Mouse (Mus musculus): Measurements from ENCODE around the gene Ubap1l. TPM values are rescaled to one million over a fixed set of nuclear protein-coding genes. Genes with fewer than 3 reads are reported as not detected.
A peak's percentile ranks its signal among the peaks of the same experiment; 100 is the strongest.

Ubap1l gene
- total and polyA plus RNA-seq, 2 experiments: 0.12 to 0.18 TPM

GRCm38 (mm10) chr9:65386373-65387140 is 25.7 kb downstream of the Ubap1l start:
- Histone ChIP-seq H3K27ac (replicated peaks; ENCODE audit: insufficient read depth, low read depth, low read length) (no peak overlapping the region), H3K27me3 (ENCODE audit: control insufficient read depth, insufficient read depth, low read length) (peaks cover 7% of the 10 kb centered on the region; the same call in 1 of the 2 replicates), H3K79me2 (ENCODE audit: control insufficient read depth, insufficient read depth, low read length) (no peaks in the 10 kb centered on the region), H3K9ac (ENCODE audit: low read depth, low read length) (no peak overlapping the region), H3K4me3 (ENCODE audit: insufficient read depth, low read depth, low read length) (no peak overlapping the region), H3K4me1 (ENCODE audit: control insufficient read depth, insufficient read depth, low read length) (no peaks in the 10 kb centered on the region), H3K36me3 (ENCODE audit: control insufficient read depth, insufficient read depth, low read length) (no peaks in the 10 kb centered on the region)
- 75% methylated on average over 8 of the region's 8 CpGs for WGBS
- TF ChIP-seq CTCF (IDR thresholded peaks at IDR 0.05; ENCODE audit: low read depth, low read length) (no peak), POLR2A (IDR thresholded peaks at IDR 0.05; ENCODE audit: extremely low read depth, insufficient read depth, low read length) (no peak)
- no peak for DNase-seq (ENCODE audit: extremely low read depth, low read depth, low spot score)

- Histone ChIP-seq H3K36me3 (ENCODE audit: control insufficient read depth, insufficient read depth, low read length) (no peaks in the 10 kb centered on the region), H3K4me1 (ENCODE audit: control insufficient read depth, insufficient read depth, low read length) (peaks cover 11% of the 10 kb centered on the region; the same call in 1 of the 2 replicates), H3K9ac (ENCODE audit: low read depth, low read length) (no peak overlapping the region), H3K27ac (replicated peaks; ENCODE audit: insufficient read depth, low read depth, low read length) (no peak overlapping the region), H3K27me3 (ENCODE audit: control insufficient read depth, insufficient read depth, low read length) (peaks cover 7% of the 10 kb centered on the region; the same call in 1 of the 2 replicates), H3K4me3 (ENCODE audit: insufficient read depth, low read depth, low read length) (peak overlapping the region; percentile 37; the same call in 1 of the 2 replicates), H3K79me2 (ENCODE audit: control insufficient read depth, insufficient read depth, low read length) (no peaks in the 10 kb centered on the region)
- TF ChIP-seq CTCF (IDR thresholded peaks at IDR 0.05; ENCODE audit: low read depth, low read length) (no peak), POLR2A (IDR thresholded peaks at IDR 0.05; ENCODE audit: extremely low read depth, insufficient read depth, low read length) (no peak)
- 15% methylated on average over 95 of the region's 96 CpGs for WGBS
- DNase-seq (ENCODE audit: extremely low read depth, low read depth, low spot score): no peak
These were observed 30.1 kb downstream of the Ubap1l start for GRCm38 (mm10) chr9:65390752-65391612.

GRCm38 (mm10) chr9:65391613-65391964 is 30.7 kb downstream of the Ubap1l start, which contains the start of gene Kbtbd13:
Gene Kbtbd13 (minus strand): TSS chr9:65391652.
- H3K36me3 ChIP-seq (ENCODE audit: control insufficient read depth, insufficient read depth, low read length): no peaks in the 10 kb centered on the region
- WGBS: 27% methylated on average over 8 of the region's 8 CpGs
- H3K27me3 ChIP-seq (ENCODE audit: control insufficient read depth, insufficient read depth, low read length): peaks cover 7% of the 10 kb centered on the region; the same call in 1 of the 2 replicates
- H3K79me2 ChIP-seq (ENCODE audit: control insufficient read depth, insufficient read depth, low read length): no peaks in the 10 kb centered on the region
- DNase-seq (ENCODE audit: extremely low read depth, low read depth, low spot score): peak; percentile 42
- H3K4me3 ChIP-seq (ENCODE audit: insufficient read depth, low read depth, low read length): peak within 1 kb of the TSS; percentile 37; the same call in 1 of the 2 replicates
- H3K9ac ChIP-seq (ENCODE audit: low read depth, low read length): no peak within 1 kb of the TSS
- TF ChIP-seq POLR2A (IDR thresholded peaks at IDR 0.05; ENCODE audit: extremely low read depth, insufficient read depth, low read length): no peak
- TF ChIP-seq CTCF (IDR thresholded peaks at IDR 0.05; ENCODE audit: low read depth, low read length): no peak
- no peak within 1 kb of the TSS for H3K27ac ChIP-seq (replicated peaks; ENCODE audit: insufficient read depth, low read depth, low read length)
- peaks cover 11% of the 10 kb centered on the region; the same call in 1 of the 2 replicates for H3K4me1 ChIP-seq (ENCODE audit: control insufficient read depth, insufficient read depth, low read length)

- Histone ChIP-seq H3K27me3 (ENCODE audit: control insufficient read depth, insufficient read depth, low read length) (peaks cover 7% of the 10 kb centered on the region; the same call in 1 of the 2 replicates), H3K27ac (replicated peaks; ENCODE audit: insufficient read depth, low read depth, low read length) (no peak overlapping the region), H3K4me1 (ENCODE audit: control insufficient read depth, insufficient read depth, low read length) (peaks cover 11% of the 10 kb centered on the region; the same call in 1 of the 2 replicates), H3K79me2 (ENCODE audit: control insufficient read depth, insufficient read depth, low read length) (no peaks in the 10 kb centered on the region), H3K36me3 (ENCODE audit: control insufficient read depth, insufficient read depth, low read length) (no peaks in the 10 kb centered on the region), H3K9ac (ENCODE audit: low read depth, low read length) (no peak overlapping the region), H3K4me3 (ENCODE audit: insufficient read depth, low read depth, low read length) (no peak overlapping the region)
- TF ChIP-seq POLR2A (IDR thresholded peaks at IDR 0.05; ENCODE audit: extremely low read depth, insufficient read depth, low read length) (no peak), CTCF (IDR thresholded peaks at IDR 0.05; ENCODE audit: low read depth, low read length) (peak; percentile 82)
- WGBS: 6% methylated on average over 6 of the region's 6 CpGs
- DNase-seq (ENCODE audit: extremely low read depth, low read depth, low spot score): peak; percentile 91
These were observed 32.0 kb downstream of the Ubap1l start for GRCm38 (mm10) chr9:65392638-65393364.

GRCm38 (mm10) chr9:65393606-65394005 is 32.8 kb downstream of the Ubap1l start:
- Histone ChIP-seq H3K27me3 (ENCODE audit: control insufficient read depth, insufficient read depth, low read length) (peaks cover 9% of the 10 kb centered on the region; the same call in 1 of the 2 replicates), H3K27ac (replicated peaks; ENCODE audit: insufficient read depth, low read depth, low read length) (no peak overlapping the region), H3K9ac (ENCODE audit: low read depth, low read length) (no peak overlapping the region), H3K79me2 (ENCODE audit: control insufficient read depth, insufficient read depth, low read length) (no peaks in the 10 kb centered on the region), H3K4me3 (ENCODE audit: insufficient read depth, low read depth, low read length) (no peak overlapping the region), H3K36me3 (ENCODE audit: control insufficient read depth, insufficient read depth, low read length) (no peaks in the 10 kb centered on the region), H3K4me1 (ENCODE audit: control insufficient read depth, insufficient read depth, low read length) (peaks cover 11% of the 10 kb centered on the region; the same call in 1 of the 2 replicates)
- 51% methylated on average over 2 of the region's 2 CpGs for WGBS
- TF ChIP-seq CTCF (IDR thresholded peaks at IDR 0.05; ENCODE audit: low read depth, low read length) (no peak), POLR2A (IDR thresholded peaks at IDR 0.05; ENCODE audit: extremely low read depth, insufficient read depth, low read length) (no peak)
- DNase-seq (ENCODE audit: extremely low read depth, low read depth, low spot score): no peak

Measured in liver, adult 2 months (tissue).